Mouse (Mus musculus): Measurements from ENCODE around the gene Plaa.
A peak's percentile ranks its signal among the peaks of the same experiment; 100 is the strongest.

Plaa gene

DNA sequence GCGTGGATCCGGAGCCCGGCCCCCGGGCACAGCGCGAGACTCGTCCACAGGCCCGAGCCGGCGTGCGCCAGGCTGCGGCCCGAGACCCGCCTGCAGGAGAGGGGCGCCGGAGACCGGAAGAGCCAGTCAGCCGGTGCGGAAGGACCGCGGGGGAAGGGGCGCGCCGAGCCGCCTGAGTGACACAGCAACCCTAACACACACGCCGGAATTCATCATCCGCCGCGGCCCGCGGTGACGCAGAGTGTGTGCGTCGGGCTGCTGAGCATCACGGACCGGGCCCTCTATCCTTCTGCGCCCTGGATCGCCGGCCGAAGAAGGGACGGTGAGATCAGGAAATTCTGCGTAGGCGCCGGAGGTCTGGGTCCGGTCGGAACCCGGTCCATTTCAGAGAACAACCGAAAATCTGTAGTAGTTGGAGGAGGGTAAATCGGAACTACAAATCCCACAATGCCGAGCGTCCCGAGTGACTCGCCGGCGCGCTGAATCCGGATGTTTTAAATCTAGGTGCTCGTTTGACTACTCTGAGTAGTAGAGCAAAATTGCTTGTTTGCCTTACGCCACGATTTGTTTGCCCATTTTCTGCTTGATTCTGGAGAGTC is at the start of gene Plaa:
Plaa (minus strand) TSS at position 214 of the 599 bp plus-strand sequence.
- peak; percentile 91 to 95 for DNase-seq

GRCm38 (mm10) chr4:94650426-94651175 is 47.6 kb upstream of the Plaa start:
- peak in 1 of 2 experiments; percentile 3 for DNase-seq

GRCm38 (mm10) chr4:94649920-94650319 is 46.9 kb upstream of the Plaa start, which contains the start of gene Lrrc19:
Gene Lrrc19, minus strand, starts transcription at chr4:94650144.
- peak in 1 of 2 experiments; percentile 11 for DNase-seq

DNA sequence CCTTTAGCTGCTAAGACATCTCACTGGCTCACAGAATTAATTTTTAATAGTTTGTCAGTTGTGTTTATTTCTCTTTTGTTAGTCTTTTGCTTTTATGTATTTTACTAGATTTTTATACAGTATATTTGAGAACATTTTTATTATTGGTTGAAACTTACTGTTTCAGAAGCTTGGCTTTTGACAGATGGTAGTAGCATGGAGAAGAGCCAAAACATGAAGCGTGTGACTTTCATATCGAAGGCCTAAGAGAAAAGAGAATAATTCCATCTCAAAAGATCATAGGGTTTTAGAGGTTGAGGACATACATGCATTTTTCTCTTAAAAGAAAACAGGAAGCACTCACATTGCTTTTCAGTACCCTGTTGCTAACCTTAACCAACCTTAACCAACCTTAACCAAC is 40.1 kb upstream of the Plaa start:
- no peak for DNase-seq

GRCm38 (mm10) chr4:94620077-94620476 is 17.0 kb upstream of the Plaa start:
- DNase-seq, result no peak

DNA sequence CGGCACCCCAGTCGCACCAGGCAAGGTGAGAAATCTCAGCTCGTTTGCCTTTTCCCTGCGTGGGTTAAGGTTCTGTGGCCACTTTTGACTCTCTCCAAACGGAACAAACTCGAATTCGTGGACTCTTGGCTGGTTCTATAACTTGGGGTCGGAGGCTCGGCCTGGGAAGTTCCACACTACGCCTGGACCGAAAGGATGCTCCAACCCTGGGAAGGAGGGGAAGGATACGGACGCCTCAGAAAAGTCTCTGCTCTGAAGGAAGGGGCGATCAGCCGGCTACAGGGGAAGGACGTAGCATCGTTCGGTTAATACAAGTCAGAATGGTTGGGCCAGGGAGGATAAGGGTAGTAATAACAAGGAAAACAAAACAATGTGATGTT is 11.6 kb upstream of the Plaa start:
- no peak for DNase-seq

DNA sequence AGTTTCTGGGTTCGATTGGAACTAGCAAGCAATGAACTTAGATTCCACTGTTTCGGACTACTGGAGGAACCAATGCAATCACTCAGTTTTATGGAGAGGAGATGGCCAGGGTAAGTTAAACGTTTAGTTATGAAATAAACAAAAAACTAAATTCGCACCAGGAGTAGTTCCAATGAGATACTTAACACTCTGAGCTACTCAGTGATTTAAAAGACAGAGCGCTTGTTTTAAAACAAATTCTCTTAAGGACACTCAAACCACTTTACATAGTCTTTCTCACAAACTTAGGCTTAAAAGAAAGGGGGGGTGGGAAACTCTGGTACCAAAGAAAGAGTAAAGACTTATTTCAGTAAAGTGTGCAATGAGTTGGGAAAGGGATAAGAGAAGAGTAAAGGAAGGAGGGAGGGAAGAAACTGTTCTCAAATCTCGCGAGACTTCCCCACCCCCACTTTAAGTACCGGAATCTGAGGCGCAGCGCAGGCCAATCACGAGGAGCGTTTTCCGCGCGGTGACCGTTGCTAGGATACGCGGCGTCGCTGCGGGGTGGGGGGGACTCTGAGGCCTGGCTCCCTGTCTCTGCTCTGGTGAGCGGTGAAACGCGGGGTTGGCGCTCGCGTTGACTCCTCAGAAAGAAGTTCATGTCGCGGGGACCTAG is 11.1 kb upstream of the Plaa start, which contains the start of gene Ift74:
Ift74 (plus strand) TSS at position 520 of the 655 bp plus-strand sequence.
- peak; percentile 97 for DNase-seq

- DNase-seq, result no peak
These were observed 7.3 kb upstream of the Plaa start for GRCm38 (mm10) chr4:94610339-94610738.

DNA sequence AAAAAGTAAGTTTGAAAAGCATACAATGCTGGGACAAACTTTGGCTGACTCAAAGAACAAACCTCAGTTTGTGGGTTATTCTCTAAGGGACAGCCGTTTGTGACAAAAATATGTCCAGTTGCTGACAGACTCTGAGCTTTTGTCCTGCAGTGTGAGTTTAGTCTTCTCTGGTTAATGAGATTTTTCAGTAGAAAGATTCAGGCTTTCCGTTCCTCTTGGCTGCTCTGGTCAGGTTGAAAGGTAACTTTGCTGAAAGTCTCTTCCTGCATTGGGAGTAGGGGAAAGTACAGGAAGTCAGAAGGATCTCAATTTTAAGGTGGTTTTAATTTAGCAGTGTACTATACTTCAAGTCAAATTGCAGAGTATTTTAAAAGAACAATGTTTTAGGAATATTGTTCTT is 2.5 kb upstream of the Plaa start:
- peak; percentile 20 to 43 for DNase-seq

DNA sequence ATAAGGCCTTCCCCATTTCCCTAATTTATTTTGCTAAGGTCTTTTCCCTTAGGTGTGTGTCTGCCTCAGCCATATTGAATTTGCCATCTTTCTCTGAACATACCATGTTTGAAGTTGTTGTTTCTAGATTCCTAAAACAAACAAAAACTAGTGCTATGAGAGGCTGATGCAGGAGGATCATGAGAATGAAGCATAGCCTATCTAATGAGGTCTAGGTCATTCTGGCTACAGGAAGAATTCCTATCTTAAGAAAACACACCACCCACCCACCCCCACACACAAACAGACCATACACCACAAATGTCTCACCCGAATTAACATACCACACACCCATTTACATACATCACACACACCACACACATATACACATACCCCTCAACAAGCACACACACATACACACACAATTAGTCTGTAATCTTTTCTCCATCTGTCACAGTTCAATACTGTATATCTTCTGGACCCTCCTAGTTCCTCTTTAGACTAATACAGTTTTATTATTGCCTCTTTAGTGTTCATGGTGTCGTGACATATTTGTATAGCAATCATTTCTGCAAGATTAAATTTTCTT is 1.5 kb upstream of the Plaa start:
- no peak for DNase-seq

DNA sequence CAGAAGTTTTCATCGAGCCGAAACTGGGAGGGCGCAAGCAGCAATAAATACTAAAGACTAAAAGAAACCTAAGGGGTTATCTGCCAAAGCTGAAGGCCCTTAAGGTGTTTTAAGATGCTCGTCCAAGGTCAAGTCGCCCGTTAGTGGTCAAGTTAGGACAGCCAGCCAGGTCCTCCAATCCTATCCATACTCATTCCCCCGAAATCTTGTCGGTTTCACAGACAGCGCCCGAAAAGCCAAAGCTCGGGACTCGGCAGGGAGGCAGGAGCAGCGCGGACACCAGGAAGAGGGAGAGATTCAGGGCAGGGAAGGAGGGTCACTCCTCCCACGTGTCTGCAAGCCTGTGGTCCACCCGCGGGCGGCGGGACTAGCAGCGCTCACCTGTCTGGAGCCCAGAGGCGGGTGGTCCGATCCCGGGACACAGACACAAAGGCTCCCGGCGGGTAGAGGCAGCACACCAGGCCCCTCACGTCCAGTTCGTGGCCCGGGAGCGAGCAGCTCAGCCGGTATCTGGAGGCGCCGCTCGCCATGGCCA is 481 bp downstream of the Plaa start:
- DNase-seq, result no peak

DNA sequence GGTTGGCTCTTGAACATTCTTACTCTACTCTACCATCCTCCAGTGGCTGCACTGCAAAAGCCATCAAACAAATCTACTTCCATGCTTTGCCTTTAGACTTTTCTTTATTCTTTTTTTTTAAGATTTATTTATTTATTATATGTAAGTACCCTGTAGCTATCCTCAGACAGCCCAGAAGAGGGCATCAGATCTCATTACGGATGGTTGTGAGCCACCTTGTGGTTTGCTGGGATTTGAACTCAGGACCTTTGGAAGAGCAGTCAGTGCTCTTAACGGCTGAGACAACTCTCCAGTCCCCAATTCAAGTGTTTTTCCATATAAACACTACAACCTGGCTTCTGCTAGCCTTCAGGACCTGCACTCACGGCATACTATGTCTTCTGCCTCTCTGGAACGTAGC is 1.6 kb downstream of the Plaa start:
- DNase-seq, result peak in 1 of 2 experiments; percentile 16

DNA sequence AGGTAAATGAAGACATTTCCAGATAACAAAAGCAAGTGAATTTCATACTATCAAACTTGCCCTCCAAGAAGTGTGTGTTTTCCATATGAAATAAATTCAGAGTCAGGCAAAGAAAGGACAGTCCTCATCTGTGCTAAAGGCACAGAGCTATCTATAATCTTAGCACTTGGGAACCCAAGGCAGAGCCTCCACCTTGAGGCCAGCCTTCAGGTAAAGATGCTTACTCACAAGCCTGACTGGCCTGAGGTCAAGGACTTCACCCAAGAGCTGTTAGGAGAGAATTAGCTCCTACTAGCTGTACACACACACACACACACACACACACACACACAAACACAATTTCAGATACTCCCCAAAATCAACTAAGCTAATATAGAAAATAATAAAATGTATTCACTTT is 10.3 kb downstream of the Plaa start:
- no peak for DNase-seq

DNA sequence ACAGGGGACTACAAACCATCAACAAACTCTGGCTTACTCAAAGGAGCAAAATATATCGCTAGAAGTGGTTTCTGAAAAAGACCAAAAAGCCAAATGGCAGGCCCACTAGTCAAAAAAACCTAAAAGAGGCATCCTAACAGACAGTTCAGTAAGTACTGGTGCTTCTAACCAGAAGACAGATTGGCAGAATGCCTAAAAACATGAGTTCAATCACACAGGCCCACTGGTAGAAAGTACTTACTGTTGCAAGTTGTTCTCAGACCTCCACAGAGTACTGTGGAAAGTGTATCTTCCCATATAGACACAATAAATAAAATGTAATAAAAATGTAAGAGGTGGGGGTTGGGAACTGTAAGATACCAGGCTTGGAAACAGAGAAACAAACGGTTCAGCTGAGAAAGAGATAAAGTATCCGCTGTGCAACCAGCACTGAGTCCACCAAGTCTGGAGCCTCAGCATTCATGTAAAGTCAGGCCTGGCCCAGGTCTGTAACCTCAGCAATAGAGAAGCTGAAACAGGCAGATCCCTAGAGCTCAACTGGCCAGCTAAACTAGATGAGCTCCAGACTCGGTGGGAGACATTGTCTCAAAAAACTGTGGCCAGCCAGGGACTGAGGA is 11.2 kb downstream of the Plaa start:
- DNase-seq, result no peak

GRCm38 (mm10) chr4:94572677-94573076 is 30.4 kb downstream of the Plaa start:
- DNase-seq, result peak; percentile 10 to 68

- DNase-seq, result no peak
These were observed 38.7 kb downstream of the Plaa start for GRCm38 (mm10) chr4:94564297-94564696.

- no peak for DNase-seq
These were observed 40.9 kb downstream of the Plaa start for GRCm38 (mm10) chr4:94561954-94562648.

- no peak for DNase-seq
These were observed 42.7 kb downstream of the Plaa start for GRCm38 (mm10) chr4:94560316-94560715.

GRCm38 (mm10) chr4:94559266-94559665 is 43.8 kb downstream of the Plaa start:
- DNase-seq, result peak in 1 of 2 experiments; percentile 37

DNA sequence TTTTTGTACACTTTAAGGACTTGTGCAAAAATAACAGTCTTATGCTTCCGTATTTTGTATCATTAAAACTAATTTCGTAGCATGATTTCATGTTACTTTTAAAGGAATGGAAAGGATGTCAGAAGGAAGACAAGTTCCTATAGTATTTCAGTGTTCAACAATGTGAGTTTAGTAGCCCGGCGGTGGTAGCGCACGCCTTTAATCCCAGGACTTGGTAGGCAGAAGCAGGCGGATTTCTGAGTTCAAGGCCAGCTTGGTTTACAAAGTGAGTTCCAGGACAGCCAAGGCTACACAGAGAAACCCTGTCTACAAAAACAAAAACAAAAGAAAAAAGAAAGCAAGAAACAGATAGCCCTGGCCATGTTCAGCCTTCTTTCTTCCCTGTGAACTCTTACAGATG is 45.9 kb downstream of the Plaa start:
- no peak for DNase-seq

DNA sequence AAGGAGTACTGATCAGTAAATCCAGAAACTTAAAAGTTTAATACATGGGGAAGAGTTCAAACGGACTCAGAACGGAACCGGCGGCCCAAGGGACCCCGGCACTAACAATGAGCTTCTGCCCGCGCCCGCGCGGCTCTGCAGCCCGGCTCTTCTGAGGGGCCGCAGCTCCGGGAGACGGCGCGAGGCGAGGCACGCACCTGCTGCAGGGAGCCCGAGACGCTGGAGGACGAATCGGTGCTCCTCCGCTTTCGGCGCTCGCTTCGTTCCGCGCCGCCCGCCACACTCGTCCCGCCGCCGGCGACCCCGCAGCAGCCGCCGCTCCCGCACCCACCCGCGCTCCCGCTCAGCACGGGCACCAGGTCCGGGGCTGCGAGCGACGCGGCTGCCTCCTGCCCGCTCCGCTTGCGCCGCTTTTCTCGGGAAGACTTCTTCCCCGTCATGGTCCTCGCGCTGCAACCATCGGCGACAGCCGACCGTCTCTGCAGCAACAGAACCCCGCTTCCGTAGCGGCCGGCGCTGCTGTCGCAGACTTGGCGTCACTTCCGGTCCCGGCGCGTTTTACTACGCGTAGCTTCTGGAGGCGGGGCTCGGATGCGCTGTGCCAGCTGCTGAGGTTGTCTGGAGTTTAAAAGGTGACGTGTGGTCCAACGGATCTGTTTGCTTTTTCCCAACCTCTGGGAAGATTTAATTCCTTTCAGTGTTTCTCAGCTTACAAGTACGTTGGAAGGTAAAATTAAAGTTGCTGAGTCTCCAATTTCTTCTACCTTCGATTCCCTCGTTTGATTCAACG is 46.6 kb downstream of the Plaa start, which contains the start of the genes Gm10306 and Caap1:
Gm10306 (plus strand) TSS at position 282 of the 790 bp plus-strand sequence.
Caap1 (minus strand) TSS at position 532 of the 790 bp plus-strand sequence.
- peak; percentile 95 for DNase-seq

All from kidney, postnatal 25 days (tissue).